Mouse (Mus musculus) heart, postnatal 0 days (tissue): Measurements from ENCODE around the gene Wdr66.

Experiments
- CTCF ChIP-seq: IDR thresholded peaks from 2 replicates; pipeline ENCODE4 v1.5.1; 2016; ENCODE audit warnings: antibody characterized with exemption, control low read depth, low read depth
- EP300 ChIP-seq: IDR thresholded peaks from 2 replicates; pipeline ENCODE4 v1.6.1; 2016; ENCODE audit warnings: antibody characterized with exemption, low read depth

DNA sequence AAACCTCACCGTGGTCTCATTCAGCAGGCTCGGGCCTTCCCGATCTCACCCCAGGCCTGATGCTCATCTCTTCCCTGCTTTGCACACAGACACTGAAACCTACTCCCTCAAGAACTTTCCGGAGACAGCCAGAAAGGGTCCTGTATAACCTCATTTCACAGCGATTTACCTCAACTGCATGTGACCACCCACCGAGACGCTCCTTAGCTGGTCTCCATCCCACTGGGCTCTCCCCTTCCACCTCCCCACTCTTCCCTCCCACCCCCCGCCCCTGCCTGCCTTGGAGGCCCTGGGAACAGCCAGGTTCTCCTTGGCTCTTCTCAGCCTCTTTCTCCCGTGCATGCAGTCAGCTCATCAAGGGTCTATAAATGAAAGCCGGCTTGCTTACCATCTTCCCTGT is 57.9 kb downstream of the Wdr66 start:
- TF ChIP-seq CTCF (no peak), EP300 (no peak)
